Mouse (Mus musculus) layer of hippocampus, adult 8-10 months (tissue): Measurements from ENCODE around the gene Dus4l. TPM values are rescaled to one million over a fixed set of nuclear protein-coding genes. Genes with fewer than 3 reads are reported as not detected.

Source experiments
- DNase-seq, 2 experiments: peaks; one replicate each; pipeline ENCODE4 v3.0.0; 2022; ENCODE audit warnings: low spot score in 2 of 2
- total RNA-seq, 4 experiments: library from RNA; stranded (reverse); gene quantifications; 2 replicates each; pipeline ENCODE4 v1.2.4; 2022

Gene Dus4l
- total RNA-seq, 4 experiments from 2014 or later, result 10.4 to 14.0 (median 11.0) TPM

- no peak for DNase-seq
Observed at GRCm38 (mm10) chr12:31592011-31592410, 62.6 kb downstream of the Dus4l start.

Other genes with a start within 250 kb of the Dus4l start
- gene Cbll1, start 155.2 kb downstream of the Dus4l start, total RNA-seq, result 10 to 100 TPM; 22.4 to 26.9 (median 25.1) TPM
- gene Slc26a4, start 94.9 kb downstream of the Dus4l start, total RNA-seq, result 10 to 100 TPM in 3 of 4 experiments, 1 to 10 TPM in 1; 9.8 to 13.1 (median 10.8) TPM
- 10 to 100 TPM; 35.8 to 49.2 (median 41.2) TPM for gene Bcap29, start 20.2 kb downstream of the Dus4l start, total RNA-seq
- gene Cog5, start within 50 bp of the Dus4l start, total RNA-seq, result 10 to 100 TPM; 57.4 to 68.6 (median 67.5) TPM
- gene Gpr22, start 59.1 kb upstream of the Dus4l start, total RNA-seq, result 10 to 100 TPM; 70.4 to 84.7 (median 75.1) TPM